9 mouse cellular contexts compared by ENCODE assay signal in genomic region chr5:133991556-133991955, GRCm38 (mm10).
DNase-seq lines count a peak whose midpoint lies in the region; ATAC-seq and TF ChIP-seq lines count a peak whose summit lies in the region.
"Had no signal": no experiment of that assay in that cellular context is flagged by ENCODE, and none has a peak within 500 bp of the region (broad histone marks: within the 10 kb centered on the region; RNA-seq: fewer than 3 reads in every experiment).

No protein-coding gene starts in this region.

- H3K4me2 ChIP-seq in lung, embryonic 14.5 days, result no peak overlapping the region
- no peak overlapping the region for H3K4me2 ChIP-seq in midbrain, embryonic 14.5 days (ENCODE audit: low read length)
- no peak overlapping the region for H3K4me2 ChIP-seq in liver, embryonic 12.5 days
- H3K4me2 ChIP-seq: liver, embryonic 15.5 days had no signal

- intact Hi-C loops in gastrocnemius, adult 2 months (cut with DNase I), result no loop called here

- peak; percentile 19 for DNase-seq in embryo, embryonic 10.5 days (ENCODE audit: low spot score)
- no peak for DNase-seq in embryo, embryonic 9.5 days (ENCODE audit: extremely low spot score)
- peak; percentile 26 for DNase-seq in lung, embryonic 14.5 days
- no peak for DNase-seq in lung, postnatal 25 days (ENCODE audit: low spot score)
- DNase-seq in gastrocnemius, adult 2 months, result peak; percentile 67
- DNase-seq in midbrain, embryonic 14.5 days, result peak; percentile 63
- DNase-seq in cerebellum, adult 11-12 months, result no peak

- no peak overlapping the region for H3K4me3 ChIP-seq in lung, embryonic 14.5 days (ENCODE audit: low read depth, low read length)
- H3K4me3 ChIP-seq in gastrocnemius, adult 2 months, result no peak overlapping the region
- H3K4me3 ChIP-seq in midbrain, embryonic 14.5 days (replicated peaks; ENCODE audit: low read depth, low read length), result no peak overlapping the region
- H3K4me3 ChIP-seq in liver, embryonic 12.5 days, result no peak overlapping the region
- H3K4me3 ChIP-seq: liver, embryonic 15.5 days had no signal

- ATAC-seq in lung, embryonic 14.5 days (ENCODE audit: insufficient read depth), result no peak
- ATAC-seq in midbrain, embryonic 14.5 days (ENCODE audit: low FRiP score, low TSS enrichment), result no peak
- ATAC-seq in liver, embryonic 12.5 days, result no peak

- H3K36me3 ChIP-seq in lung, embryonic 14.5 days (ENCODE audit: insufficient read depth), result no peaks in the 10 kb centered on the region
- no peaks in the 10 kb centered on the region for H3K36me3 ChIP-seq in midbrain, embryonic 14.5 days (ENCODE audit: control insufficient read depth, insufficient read depth, low read length)
- H3K36me3 ChIP-seq in liver, embryonic 12.5 days, result no peaks in the 10 kb centered on the region
- H3K36me3 ChIP-seq: liver, embryonic 15.5 days had no signal

- no peak overlapping the region for H3K9ac ChIP-seq in lung, embryonic 14.5 days
- H3K9ac ChIP-seq in midbrain, embryonic 14.5 days (replicated peaks; ENCODE audit: low read length), result no peak overlapping the region
- no peak overlapping the region for H3K9ac ChIP-seq in liver, embryonic 12.5 days
- H3K9ac ChIP-seq: liver, embryonic 15.5 days had no signal

- H3K9me3 ChIP-seq in lung, embryonic 14.5 days (ENCODE audit: low read depth, low read length), result no peaks in the 10 kb centered on the region
- no peaks in the 10 kb centered on the region for H3K9me3 ChIP-seq in midbrain, embryonic 14.5 days (ENCODE audit: control insufficient read depth, low read length)
- no peaks in the 10 kb centered on the region for H3K9me3 ChIP-seq in liver, embryonic 12.5 days (replicated peaks)
- H3K9me3 ChIP-seq: liver, embryonic 15.5 days had no signal

- H3K4me1 ChIP-seq in lung, embryonic 14.5 days (ENCODE audit: insufficient read depth), result no peaks in the 10 kb centered on the region
- H3K4me1 ChIP-seq in midbrain, embryonic 14.5 days (ENCODE audit: control insufficient read depth, insufficient read depth, low read length), result peaks cover 6% of the 10 kb centered on the region; the same call in 1 of the 2 replicates
- no peaks in the 10 kb centered on the region for H3K4me1 ChIP-seq in liver, embryonic 12.5 days
- H3K4me1 ChIP-seq: liver, embryonic 15.5 days had no signal

- H3K27me3 ChIP-seq in lung, embryonic 14.5 days (ENCODE audit: insufficient read depth, low read length), result no peaks in the 10 kb centered on the region
- peaks cover 16% of the 10 kb centered on the region; the same call in 1 of the 2 replicates for H3K27me3 ChIP-seq in midbrain, embryonic 14.5 days (ENCODE audit: control insufficient read depth, insufficient read depth, low read length)
- H3K27me3 ChIP-seq in liver, embryonic 12.5 days (replicated peaks), result no peaks in the 10 kb centered on the region
- H3K27me3 ChIP-seq: liver, embryonic 15.5 days had no signal

- TF ChIP-seq CTCF in lung, embryonic 14.5 days (IDR thresholded peaks at IDR 0.05; ENCODE audit: low read depth), result no peak
- no peak for TF ChIP-seq CTCF in gastrocnemius, adult 2 months (IDR thresholded peaks at IDR 0.05)

- WGBS in lung, embryonic 14.5 days, result 31% methylated on average over 3 of the region's 3 CpGs
- 13% methylated on average over 3 of the region's 3 CpGs for WGBS in midbrain, embryonic 14.5 days
- 28% methylated on average over 3 of the region's 3 CpGs for WGBS in liver, embryonic 12.5 days (ENCODE audit: insufficient replicate concordance)

- H3K27ac ChIP-seq in lung, embryonic 14.5 days (ENCODE audit: low read depth), result no peak overlapping the region
- H3K27ac ChIP-seq in gastrocnemius, adult 2 months, result no peak overlapping the region
- H3K27ac ChIP-seq in midbrain, embryonic 14.5 days (replicated peaks; ENCODE audit: low read depth, low read length), result no peak overlapping the region
- H3K27ac ChIP-seq in liver, embryonic 12.5 days, result no peak overlapping the region
- H3K27ac ChIP-seq: liver, embryonic 15.5 days had no signal

Comparison
In these comparisons a context has a peak if more than half of its experiments do, and no peak if none do; other contexts are left out.
1. DNase-seq: peak in embryo, embryonic 10.5 days (single experiment), lung, embryonic 14.5 days (single experiment), gastrocnemius, adult 2 months (single experiment) and midbrain, embryonic 14.5 days (single experiment); none in embryo, embryonic 9.5 days (single experiment), lung, postnatal 25 days (single experiment) and cerebellum, adult 11-12 months (single experiment).